Mouse (Mus musculus) large intestine, adult 2 months (tissue): ENCODE data around the gene Gm3646. TPM values are rescaled to one million over a fixed set of nuclear protein-coding genes. Genes with fewer than 3 reads are reported as not detected.

Source experiments
- polyA plus RNA-seq: library from polyadenylated mRNA; depleted of rRNA; stranded (reverse); fragments of >200 nt; gene quantifications from 2 replicates; pipeline ENCODE4 v1.2.3, GENCODE M21; 2012; rRNA removed

The Gm3646 gene
- polyA plus RNA-seq, 1 experiment: not detected

Other genes starting within 250 kb of the Gm3646 start
- gene Rnf149, start 227.9 kb downstream of the Gm3646 start, polyA plus RNA-seq: 17.9 and 20.4 TPM in 2 replicates
- 0.10 and 0.15 TPM in 2 replicates for gene Creg2, start 153.9 kb downstream of the Gm3646 start, polyA plus RNA-seq
- not detected in 2 replicates for gene Rfx8, start 84.3 kb downstream of the Gm3646 start, polyA plus RNA-seq
- 21.2 and 39.3 TPM in 2 replicates for gene Map4k4, start 95.6 kb upstream of the Gm3646 start, polyA plus RNA-seq